ENCODE assay signal across 19 mouse cellular contexts in the genomic region with DNA sequence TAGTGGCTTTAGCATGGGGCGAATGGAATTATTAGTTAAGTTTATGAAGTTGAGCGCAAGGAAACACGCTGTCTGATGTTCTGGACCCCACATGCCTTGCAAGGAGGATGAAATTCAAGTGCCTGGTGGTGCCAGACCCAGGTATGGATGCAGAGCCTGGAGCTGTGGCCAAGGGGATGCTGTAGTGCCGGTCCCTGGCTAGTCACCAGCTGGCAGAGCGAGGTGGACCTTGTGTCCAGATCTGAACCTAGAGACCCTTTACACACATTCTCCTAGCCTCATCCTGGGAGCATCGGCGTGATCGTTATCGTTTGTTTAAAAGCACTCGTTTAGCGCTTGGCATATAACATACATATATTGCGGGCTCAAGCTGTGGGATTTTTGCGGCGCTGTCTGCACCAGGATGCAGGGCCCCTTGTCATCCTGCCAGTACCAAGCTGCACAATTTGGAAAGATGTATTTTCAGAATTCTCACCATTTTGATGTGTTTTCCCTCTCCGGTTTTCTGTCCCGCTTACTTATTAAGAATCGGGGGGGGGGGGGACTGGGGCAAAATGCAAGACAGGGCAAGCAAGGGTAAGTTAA.
DNase-seq lines count a peak whose midpoint lies in the region; ATAC-seq lines count a peak whose summit lies in the region.
"Had no signal": no experiment of that assay in that cellular context is flagged by ENCODE, and none has a peak within 500 bp of the region (broad histone marks: within the 10 kb centered on the region; RNA-seq: fewer than 3 reads in every experiment).

No protein-coding gene starts in this region.

- H3K9ac ChIP-seq in hindbrain, embryonic 13.5 days, result no peak overlapping the region
- H3K9ac ChIP-seq in hindbrain, embryonic 11.5 days (ENCODE audit: low read depth, low read length), result no peak overlapping the region
- H3K9ac ChIP-seq: embryonic facial prominence, embryonic 15.5 days; liver, embryonic 14.5 days had no signal

- no peaks in the 10 kb centered on the region for H3K9me3 ChIP-seq in hindbrain, embryonic 13.5 days
- H3K9me3 ChIP-seq in hindbrain, embryonic 11.5 days (ENCODE audit: control insufficient read depth, low read length), result no peaks in the 10 kb centered on the region
- H3K9me3 ChIP-seq: embryonic facial prominence, embryonic 15.5 days had no signal

- H3K27me3 ChIP-seq in hindbrain, embryonic 13.5 days, result no peaks in the 10 kb centered on the region
- no peaks in the 10 kb centered on the region for H3K27me3 ChIP-seq in hindbrain, embryonic 11.5 days (ENCODE audit: control insufficient read depth, insufficient read depth, low read length)

- H3K4me3 ChIP-seq in hindbrain, embryonic 13.5 days, result no peak overlapping the region
- H3K4me3 ChIP-seq in hindbrain, embryonic 11.5 days (ENCODE audit: low read depth, low read length), result no peak overlapping the region
- H3K4me3 ChIP-seq: embryonic facial prominence, embryonic 15.5 days; gastrocnemius, adult 2 months; heart, adult 2 months had no signal

- H3K36me3 ChIP-seq in hindbrain, embryonic 13.5 days, result no peaks in the 10 kb centered on the region
- H3K36me3 ChIP-seq in hindbrain, embryonic 11.5 days (ENCODE audit: control insufficient read depth, insufficient read depth, low read length), result no peaks in the 10 kb centered on the region
- H3K36me3 ChIP-seq: embryonic facial prominence, embryonic 15.5 days had no signal

- peak overlapping the region; percentile 31 for H3K27ac ChIP-seq in hindbrain, embryonic 13.5 days
- no peak overlapping the region for H3K27ac ChIP-seq in hindbrain, embryonic 11.5 days (ENCODE audit: low read depth, low read length)
- H3K27ac ChIP-seq: embryonic facial prominence, embryonic 15.5 days; gastrocnemius, adult 2 months; heart, adult 2 months; liver, embryonic 14.5 days had no signal

- WGBS in hindbrain, embryonic 13.5 days, result 86% methylated on average over 17 of the region's 17 CpGs
- WGBS in hindbrain, embryonic 11.5 days, result 90% methylated on average over 17 of the region's 17 CpGs

- peaks cover 14% of the 10 kb centered on the region for H3K4me1 ChIP-seq in hindbrain, embryonic 13.5 days (replicated peaks)
- no peaks in the 10 kb centered on the region for H3K4me1 ChIP-seq in hindbrain, embryonic 11.5 days (replicated peaks; ENCODE audit: control insufficient read depth, insufficient read depth, low read length)

- peak; percentile 71 to 81 for DNase-seq in cerebellum, postnatal 10 days
- no peak for DNase-seq in cerebellum, adult 11-12 months
- no peak for DNase-seq in hindbrain, embryonic 11.5 days (ENCODE audit: low spot score)
- DNase-seq in right cerebral cortex, postnatal 14 days, result peak; percentile 19
- DNase-seq in right cerebral cortex, postnatal 36 days (ENCODE audit: low spot score in 2 of 2), result no peak
- DNase-seq in c-Kit-positive CD71-positive TER-119-positive erythroid progenitor cells, embryonic 14.5 days (ENCODE audit: low spot score), result no peak
- DNase-seq in embryo, embryonic 9.5 days (ENCODE audit: extremely low spot score), result no peak
- DNase-seq: cerebellum, adult 2 months; gastrocnemius, adult 2 months; heart, adult 2 months; heart, postnatal 10 days; kidney, adult 2 months; lung, postnatal 14 days; thymus, postnatal 36 days had no signal

- H3K4me2 ChIP-seq in hindbrain, embryonic 13.5 days, result no peak overlapping the region
- no peak overlapping the region for H3K4me2 ChIP-seq in hindbrain, embryonic 11.5 days (replicated peaks; ENCODE audit: low read depth, low read length)
- H3K4me2 ChIP-seq: midbrain, embryonic 11.5 days had no signal

- ATAC-seq in hindbrain, embryonic 13.5 days (ENCODE audit: low FRiP score), result no peak
- no peak for ATAC-seq in hindbrain, embryonic 11.5 days (ENCODE audit: low FRiP score)
- ATAC-seq: hindbrain, embryonic 16.5 days had no signal

Comparison
In these comparisons a context has a peak if more than half of its experiments do, and no peak if none do; other contexts are left out.
1. DNase-seq: peak in cerebellum, postnatal 10 days (2 of 2) and right cerebral cortex, postnatal 14 days (single experiment); none in cerebellum, adult 11-12 months (single experiment), hindbrain, embryonic 11.5 days (single experiment), right cerebral cortex, postnatal 36 days (0 of 2), c-Kit-positive CD71-positive TER-119-positive erythroid progenitor cells, embryonic 14.5 days (single experiment) and embryo, embryonic 9.5 days (single experiment).